Mouse (Mus musculus) liver, embryonic 14.5 days (tissue): ENCODE measurements at regions not wholly inside any gene's neighbourhood (a gene's known extent, or its start where the extent isn't known, plus 50 kb on each side); places are given as distances from the start of the nearest gene placed in this dataset.

Experiments
- ATAC-seq: fragments of 200-750 bp; cut with Nextera tagmentation; 2 replicates; pipeline ENCODE4 v1.8.0; 2017; ENCODE audit warnings: moderate number of reproducible peaks, mild to moderate bottlenecking, moderate library complexity; ENCODE audit not compliant: insufficient read depth
- DNase-seq, 3 experiments: peaks; one replicate each; pipeline ENCODE4 v3.0.0-alpha.2; 2012 to 2013; ENCODE audit warnings: low read depth in 3 of 3, low spot score in 3 of 3
- H3K27ac ChIP-seq: fragments of 300-500 bp; sonication (generic); 2 replicates; pipeline ENCODE4 v1.5.1; 2014; ENCODE audit warnings: moderate library complexity, mild to moderate bottlenecking, control low read depth, inconsistent platforms
- H3K27me3 ChIP-seq: fragments of 300-500 bp; sonication (generic); 2 replicates; pipeline ENCODE4 v1.6.1; 2014; ENCODE audit warnings: mild to moderate bottlenecking, low read length, moderate library complexity; ENCODE audit not compliant: control insufficient read depth, insufficient read depth
- H3K36me3 ChIP-seq: fragments of 300-500 bp; sonication (generic); replicated peaks from 2 replicates; pipeline ENCODE4 v1.6.1; 2014; ENCODE audit warnings: low read depth; ENCODE audit not compliant: control insufficient read depth, insufficient read depth
- H3K4me1 ChIP-seq, 2 experiments: fragments of 200-500 bp in 1 of 2; fragments of 300-500 bp in 1 of 2; sonication (generic) in 1 of 2; replicated peaks; 2 replicates each; pipeline ENCODE4 v1.6.1; 2012 to 2014; ENCODE audit warnings: antibody characterized with exemption in 1 of 2, inconsistent platforms in 1 of 2, low read length in 1 of 2; ENCODE audit not compliant: control insufficient read depth in 2 of 2, insufficient read depth in 2 of 2
- H3K4me2 ChIP-seq: fragments of 300-500 bp; sonication (generic); 2 replicates; pipeline ENCODE4 v1.6.1; 2014; ENCODE audit warnings: low read depth, mild to moderate bottlenecking, control low read depth, moderate library complexity
- H3K4me3 ChIP-seq, 2 experiments: fragments of 200-500 bp in 1 of 2; fragments of 300-500 bp in 1 of 2; sonication (generic) in 1 of 2; 2 replicates each; pipeline ENCODE4 v1.5.1; 2012 to 2014; ENCODE audit warnings: low read depth in 2 of 2, low read length in 2 of 2, mild to moderate bottlenecking in 2 of 2, control low read depth in 1 of 2, inconsistent platforms in 1 of 2, moderate library complexity in 1 of 2; ENCODE audit not compliant: insufficient read depth in 1 of 2
- H3K9ac ChIP-seq: fragments of 300-500 bp; sonication (generic); replicated peaks from 2 replicates; pipeline ENCODE4 v1.6.1; 2014; ENCODE audit warnings: mild to moderate bottlenecking, control low read depth, moderate library complexity
- H3K9me3 ChIP-seq: fragments of 300-500 bp; sonication (generic); 2 replicates; pipeline ENCODE4 v1.6.1; 2016; ENCODE audit warnings: low read length, mixed read lengths; ENCODE audit not compliant: control insufficient read depth
- CTCF ChIP-seq: IDR thresholded peaks from 2 replicates; pipeline ENCODE4 v1.5.1; 2016; ENCODE audit warnings: antibody characterized with exemption, low read depth, control low read depth
- EP300 ChIP-seq: IDR thresholded peaks from 2 replicates; pipeline ENCODE4 v1.6.1; 2016; ENCODE audit warnings: antibody characterized with exemption, low read depth
- WGBS: fragments of 180-500 bp; shearing (Covaris S2); extraction: QIAGEN DNeasy Blood & Tissue Kit; methylation state at CpG from one replicate; pipeline ENCODE4 v1.1.7; 2014; ENCODE audit not compliant: insufficient replicate concordance; 5-methylcytosine and 5-hydroxymethylcytosine counted together

- no peaks in the 10 kb centered on the region for H3K9me3 ChIP-seq
- TF ChIP-seq CTCF (no peak), EP300 (no peak)
- no peak overlapping the region for H3K4me2 ChIP-seq
- 65% methylated on average over 2 of the region's 2 CpGs for WGBS
- no peak overlapping the region for H3K4me3 ChIP-seq
- no peak overlapping the region for H3K9ac ChIP-seq
- H3K4me1 ChIP-seq, result no peaks in the 10 kb centered on the region
- H3K36me3 ChIP-seq, result no peaks in the 10 kb centered on the region
- DNase-seq (no peak), ATAC-seq (no peak)
- no peaks in the 10 kb centered on the region for H3K27me3 ChIP-seq
- H3K27ac ChIP-seq, result no peak overlapping the region
Observed at GRCm38 (mm10) chr3:159760949-159761348, 78.5 kb upstream of the Wls start.

DNA sequence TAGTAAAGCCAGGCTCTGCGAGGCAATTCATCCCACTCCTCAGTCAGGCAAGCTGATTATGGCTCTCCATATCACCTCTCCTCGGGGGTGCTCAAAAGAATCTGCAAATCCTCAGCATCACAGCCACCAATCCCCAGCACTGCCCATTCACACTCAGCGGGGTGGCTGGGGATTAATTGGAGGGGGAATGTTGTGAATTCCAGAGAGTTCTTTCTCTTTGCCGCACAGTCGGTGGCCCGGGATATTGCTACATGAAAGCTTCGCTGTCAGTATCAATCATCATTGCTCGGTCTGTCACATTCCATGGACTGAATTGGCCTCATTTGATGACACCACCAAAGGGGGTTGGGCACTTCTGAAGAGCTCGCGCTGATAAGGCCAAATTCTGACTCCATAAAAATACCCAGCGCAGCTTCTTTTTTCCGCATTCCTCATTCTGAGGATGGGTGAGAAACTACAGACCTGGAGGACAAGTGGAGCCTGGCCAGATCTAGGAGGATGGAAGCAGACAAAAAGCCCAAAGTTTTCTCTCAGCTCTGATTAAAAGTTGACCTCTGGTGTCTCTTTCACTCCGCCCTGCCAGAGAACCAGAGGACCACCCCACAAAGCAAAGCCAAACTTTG, 57.1 kb upstream of the Wls start:
- no peaks in the 10 kb centered on the region for H3K36me3 ChIP-seq
- no peak overlapping the region for H3K27ac ChIP-seq
- no peaks in the 10 kb centered on the region for H3K27me3 ChIP-seq
- WGBS, result 7% methylated on average over 13 of the region's 13 CpGs
- DNase-seq (no peak), ATAC-seq (no peak)
- no peaks in the 10 kb centered on the region for H3K4me1 ChIP-seq
- no peak overlapping the region for H3K4me3 ChIP-seq
- H3K4me2 ChIP-seq, result no peak overlapping the region
- H3K9me3 ChIP-seq, result no peaks in the 10 kb centered on the region
- no peak overlapping the region for H3K9ac ChIP-seq
- no peak for TF ChIP-seq CTCF
- no peak for TF ChIP-seq EP300

DNA sequence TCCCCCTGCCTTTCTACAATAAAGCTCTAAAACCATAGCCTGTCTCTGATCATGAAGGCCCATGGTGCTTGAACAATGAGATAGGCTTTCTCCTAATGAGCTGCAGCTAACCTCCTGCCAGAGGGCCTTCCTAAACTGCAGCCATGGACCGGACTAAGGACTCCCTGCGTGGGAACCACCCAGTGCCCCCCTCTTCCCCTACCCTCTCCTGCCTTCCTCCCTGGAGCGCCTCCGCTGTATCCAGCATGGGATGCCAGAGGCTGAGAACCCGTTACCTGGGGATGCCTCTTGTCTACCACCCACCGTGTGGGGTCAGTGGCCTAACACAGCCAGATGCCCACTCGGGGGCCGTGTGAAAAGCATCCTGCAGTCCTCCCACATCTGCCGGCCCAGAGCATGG, 51.7 kb upstream of the Wls start:
- 59% methylated on average over 9 of the region's 9 CpGs for WGBS

More for the DNA sequence above, 51.7 kb upstream of the Wls start:
- TF ChIP-seq EP300 (no peak), CTCF (no peak)
- Histone ChIP-seq H3K4me1 (no peaks in the 10 kb centered on the region), H3K27me3 (no peaks in the 10 kb centered on the region), H3K27ac (no peak overlapping the region), H3K9me3 (no peaks in the 10 kb centered on the region), H3K4me2 (no peak overlapping the region), H3K4me3 (no peak overlapping the region), H3K9ac (no peak overlapping the region), H3K36me3 (no peaks in the 10 kb centered on the region)
- DNase-seq (no peak), ATAC-seq (no peak)
